Mouse (Mus musculus): Measurements from ENCODE around the gene Tgfbr1. TPM values are rescaled to one million over a fixed set of nuclear protein-coding genes. Genes with fewer than 3 reads are reported as not detected.
"Not testable (repeated sequence)": the region's sequence is repeated elsewhere in the genome, so short reads cannot be mapped to it uniquely, and the experiment has no call there.

The Tgfbr1 gene
- total RNA-seq, 2 experiments from 2014 or later = 18.0 to 19.4 TPM

DNA sequence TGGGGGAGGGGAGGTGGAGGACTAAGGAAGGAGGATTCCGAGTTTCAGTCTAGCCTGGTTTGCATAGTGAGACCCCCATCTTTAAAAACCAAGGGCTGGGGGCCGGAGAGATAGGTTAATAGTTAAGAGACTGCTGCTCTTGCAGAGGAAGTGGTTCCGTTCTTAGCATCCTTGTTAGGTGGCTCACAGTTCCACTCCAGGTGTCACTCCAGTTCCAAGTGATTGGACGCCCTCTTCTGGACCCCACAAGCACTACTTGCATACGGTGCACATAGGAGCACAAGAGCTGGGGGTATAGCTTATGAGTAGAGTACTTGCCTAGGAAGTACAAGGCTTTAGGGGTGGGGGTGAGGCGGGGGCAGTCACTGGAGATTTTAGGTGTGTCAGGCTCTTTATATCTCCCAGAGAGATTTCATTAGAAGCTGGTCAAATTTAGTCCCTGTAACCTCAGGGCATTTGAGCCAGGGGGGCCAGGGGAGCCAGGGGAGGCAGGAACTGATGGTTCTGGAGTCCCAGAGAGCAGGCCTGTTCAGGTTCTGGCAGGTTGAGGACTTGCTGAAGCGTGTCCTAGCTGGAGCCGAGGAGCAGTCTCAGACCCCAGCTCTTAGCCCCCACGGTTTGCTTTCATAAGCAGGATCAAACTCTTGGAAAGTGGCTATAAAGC lies 1.5 kb upstream of the Tgfbr1 start:
- intact Hi-C loops (cut with DNase I) = loop anchor here (1.0 to 2.0 kb wide), 2 partner anchors 100 to 691 kb away; no protein-coding TSS in a partner anchor
- H3K4me3 ChIP-seq = peak overlapping the region; percentile 73

DNA sequence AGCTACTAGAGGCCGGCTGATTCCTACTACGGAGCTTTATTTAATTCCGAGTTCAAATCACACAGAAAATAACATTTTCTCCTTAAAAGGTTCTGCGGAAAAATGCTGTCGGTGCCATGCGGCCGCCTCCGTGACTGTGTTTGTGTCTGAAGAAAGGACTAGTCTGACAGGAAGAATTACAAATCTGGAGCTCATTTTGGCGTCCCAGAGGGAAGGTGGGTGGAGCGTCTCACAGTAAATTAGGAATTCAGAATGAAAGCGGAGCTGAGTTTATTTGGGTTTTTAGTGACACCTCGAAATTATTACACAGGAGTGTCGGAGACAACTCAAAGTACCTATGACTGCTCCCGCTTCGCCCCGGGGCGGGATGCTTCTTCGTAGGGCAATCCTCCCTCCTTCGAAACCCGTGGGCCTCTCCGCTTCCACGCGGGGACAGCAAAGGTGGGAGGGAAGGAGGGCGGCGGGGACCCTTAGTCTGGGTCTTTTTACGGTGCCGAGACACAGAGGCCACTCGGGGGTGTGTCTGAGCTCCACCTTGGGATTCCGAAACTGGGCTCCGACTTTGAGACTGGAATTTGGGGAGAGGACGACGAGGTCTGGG lies 861 bp upstream of the Tgfbr1 start:
- intact Hi-C loops (cut with DNase I) = loop anchor here (1.0 to 2.0 kb wide), 2 partner anchors 101 to 691 kb away; no protein-coding TSS in a partner anchor
- H3K4me3 ChIP-seq = peak overlapping the region; percentile 73
- TF ChIP-seq CTCF (IDR thresholded peaks at IDR 0.05) = no peak

More for the DNA sequence above, 1.5 kb upstream of the Tgfbr1 start:
- TF ChIP-seq CTCF (IDR thresholded peaks at IDR 0.05) = peak; percentile 38
- H3K27ac ChIP-seq = peak overlapping the region; percentile 48; the same call in 1 of the 2 replicates
- no peak for DNase-seq (ENCODE audit: extremely low spot score in 1 of 2, low spot score in 2 of 2)

DNA sequence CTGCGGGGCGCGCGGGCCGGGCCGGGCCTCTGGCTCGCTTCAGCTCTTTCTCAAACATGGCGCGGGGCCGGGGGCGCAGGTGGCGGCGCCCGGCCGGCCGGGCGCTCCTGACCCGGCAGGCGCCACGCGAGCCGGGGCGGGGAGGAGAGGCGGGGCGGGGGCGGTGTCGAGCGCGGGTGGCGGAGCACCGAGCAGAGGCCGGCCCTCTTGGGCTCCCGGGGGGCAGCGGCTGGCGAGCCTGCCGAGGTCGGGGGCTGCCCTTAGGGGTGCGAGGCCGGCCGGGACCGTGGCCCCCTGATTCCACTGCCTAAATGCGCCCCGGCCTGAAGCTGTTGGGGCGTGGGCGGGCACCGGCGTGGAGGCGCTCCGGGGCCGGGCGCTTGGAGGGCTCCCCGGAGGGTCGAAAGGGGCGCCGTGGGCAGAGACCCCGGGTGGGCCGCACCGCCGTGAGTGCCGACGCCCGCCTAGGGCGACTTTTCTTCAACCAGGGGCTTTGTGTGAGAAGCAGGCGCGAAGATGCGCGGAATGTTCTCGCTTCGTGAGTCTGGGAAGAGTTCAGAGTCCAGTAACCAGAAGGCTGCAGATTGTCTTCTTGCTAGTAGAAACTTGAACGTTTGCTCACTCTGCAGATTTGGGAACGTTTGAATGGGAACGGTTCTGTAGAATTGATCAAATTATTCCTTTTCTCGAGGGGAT lies 542 bp downstream of the Tgfbr1 start:
- peak overlapping the region; percentile 69 for H3K27ac ChIP-seq
- no peak for TF ChIP-seq CTCF (IDR thresholded peaks at IDR 0.05)
- DNase-seq (ENCODE audit: extremely low spot score in 1 of 2, low spot score in 2 of 2) = peak; percentile 22 to 43
- peak overlapping the region; percentile 73 for H3K4me3 ChIP-seq
- intact Hi-C loops (cut with DNase I) = loop anchor here (2.0 kb wide), 1 partner anchor 689 kb away; no protein-coding TSS in a partner anchor

More for the DNA sequence above, 861 bp upstream of the Tgfbr1 start:
- peak overlapping the region; percentile 48; the same call in 1 of the 2 replicates for H3K27ac ChIP-seq
- DNase-seq (ENCODE audit: extremely low spot score in 1 of 2, low spot score in 2 of 2) = peak; percentile 66 to 72

DNA sequence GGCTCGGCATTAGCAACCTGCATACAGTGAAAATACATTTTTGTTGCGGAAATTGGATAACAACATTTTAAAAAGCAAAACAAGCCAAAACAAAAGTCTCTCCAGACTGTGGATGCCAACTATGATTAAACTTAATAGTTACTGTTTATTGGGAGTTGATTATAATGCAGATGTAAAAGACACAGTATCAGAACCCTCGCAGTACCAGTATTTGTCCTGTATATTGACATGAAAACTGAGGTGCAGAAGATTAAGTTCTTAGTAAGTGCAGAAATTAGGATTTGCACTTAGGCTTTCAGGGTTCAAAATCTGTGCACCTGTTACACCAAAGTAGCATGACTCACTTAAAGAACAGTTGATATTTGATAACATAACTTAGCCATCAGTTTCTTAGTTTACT lies 1.3 kb downstream of the Tgfbr1 start:
- DNase-seq (ENCODE audit: extremely low spot score in 1 of 2, low spot score in 2 of 2) = no peak
- TF ChIP-seq CTCF (IDR thresholded peaks at IDR 0.05) = no peak
- Histone ChIP-seq H3K27ac (no peak overlapping the region), H3K4me3 (peak overlapping the region; percentile 73)
- intact Hi-C loops (cut with DNase I) = no loop called here

DNA sequence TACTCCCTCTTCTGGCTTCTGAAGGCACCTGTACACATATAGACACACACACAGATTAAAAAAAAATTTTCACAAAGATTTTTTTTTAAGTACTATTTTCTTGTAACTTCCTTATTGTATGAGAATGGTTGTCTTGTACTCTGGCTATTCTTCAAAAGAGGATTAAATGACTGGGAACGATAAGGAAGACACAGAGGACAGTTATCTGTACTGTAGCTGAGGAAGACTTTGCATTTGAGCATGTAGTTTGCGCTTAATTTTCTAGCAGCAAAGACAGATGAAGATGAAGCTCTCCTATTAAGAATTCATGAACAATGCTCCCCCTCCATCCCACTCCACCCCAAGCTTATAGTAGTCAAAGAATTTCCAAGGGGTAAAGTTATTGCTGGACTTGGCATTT lies 9.6 kb downstream of the Tgfbr1 start:
- DNase-seq (ENCODE audit: extremely low spot score in 1 of 2, low spot score in 2 of 2) = no peak
- intact Hi-C loops (cut with DNase I) = no loop called here
- no peak for TF ChIP-seq CTCF (IDR thresholded peaks at IDR 0.05)
- H3K4me3 ChIP-seq = no peak overlapping the region
- no peak overlapping the region for H3K27ac ChIP-seq

DNA sequence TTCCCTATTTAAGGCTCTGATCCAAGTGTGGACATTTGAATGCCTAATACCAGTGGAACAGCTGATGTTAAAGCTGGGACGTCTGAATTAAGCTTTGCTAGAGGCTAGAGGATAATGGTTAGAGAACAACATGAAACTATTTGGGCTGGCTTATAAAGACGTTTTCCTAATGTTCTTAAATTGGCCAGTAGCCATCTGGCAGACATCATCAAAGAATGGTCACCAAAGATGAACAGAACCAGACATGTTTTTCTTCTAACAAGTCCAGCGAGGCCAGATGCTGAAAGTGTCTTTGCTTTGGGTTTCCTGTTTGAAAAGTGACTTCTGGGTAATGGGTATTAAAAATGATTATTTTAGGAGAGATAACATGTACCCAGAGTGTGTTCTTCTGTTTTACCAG lies 10.1 kb downstream of the Tgfbr1 start:
- H3K4me3 ChIP-seq = no peak overlapping the region
- no peak overlapping the region for H3K27ac ChIP-seq
- no peak for TF ChIP-seq CTCF (IDR thresholded peaks at IDR 0.05)
- DNase-seq (ENCODE audit: extremely low spot score in 1 of 2, low spot score in 2 of 2) = no peak
- intact Hi-C loops (cut with DNase I) = no loop called here

DNA sequence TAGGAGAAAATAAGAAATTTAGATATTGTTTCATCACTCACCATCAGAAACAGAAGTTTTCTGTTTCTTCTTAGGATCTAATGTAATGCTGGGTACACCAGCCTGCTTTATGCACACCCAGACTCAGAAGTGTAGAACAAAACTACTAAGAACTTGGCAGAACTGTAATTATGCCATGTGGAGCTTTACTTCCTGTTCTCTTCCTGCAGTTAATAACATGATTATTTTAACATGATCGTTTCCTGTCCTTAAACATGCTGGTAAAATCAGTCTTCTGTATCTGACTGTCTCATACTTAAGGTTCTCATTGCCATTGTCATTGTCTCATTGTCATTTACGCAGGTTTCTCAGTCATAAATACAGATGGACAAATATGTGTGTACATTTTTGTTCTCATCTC lies 15.7 kb downstream of the Tgfbr1 start:
- Histone ChIP-seq H3K4me3 (no peak overlapping the region), H3K27ac (no peak overlapping the region)
- intact Hi-C loops (cut with DNase I) = no loop called here
- TF ChIP-seq CTCF (IDR thresholded peaks at IDR 0.05) = no peak
- DNase-seq (ENCODE audit: extremely low spot score in 1 of 2, low spot score in 2 of 2) = no peak

DNA sequence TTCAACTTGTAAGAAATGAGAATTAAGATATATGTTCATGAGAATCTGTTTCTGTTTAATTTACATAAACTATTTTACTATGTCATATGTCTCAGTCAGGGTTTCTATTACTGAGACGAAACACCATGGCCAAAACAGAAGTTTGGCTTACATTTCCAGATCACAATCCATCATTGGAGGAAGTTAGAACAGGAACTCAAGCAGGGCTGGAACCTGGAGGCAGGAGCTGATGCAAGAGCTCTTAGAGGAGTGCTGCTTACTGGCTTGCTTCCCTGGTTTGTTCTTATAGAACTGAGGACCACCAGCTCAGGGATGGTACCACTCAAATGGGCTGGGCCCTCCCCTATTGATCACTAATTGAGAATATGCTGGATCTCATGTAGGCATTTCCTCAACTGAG lies 25.7 kb downstream of the Tgfbr1 start:
- no peak for DNase-seq (ENCODE audit: extremely low spot score in 1 of 2, low spot score in 2 of 2)
- TF ChIP-seq CTCF (IDR thresholded peaks at IDR 0.05) = no peak
- intact Hi-C loops (cut with DNase I) = no loop called here
- Histone ChIP-seq H3K27ac (no peak overlapping the region), H3K4me3 (no peak overlapping the region)

DNA sequence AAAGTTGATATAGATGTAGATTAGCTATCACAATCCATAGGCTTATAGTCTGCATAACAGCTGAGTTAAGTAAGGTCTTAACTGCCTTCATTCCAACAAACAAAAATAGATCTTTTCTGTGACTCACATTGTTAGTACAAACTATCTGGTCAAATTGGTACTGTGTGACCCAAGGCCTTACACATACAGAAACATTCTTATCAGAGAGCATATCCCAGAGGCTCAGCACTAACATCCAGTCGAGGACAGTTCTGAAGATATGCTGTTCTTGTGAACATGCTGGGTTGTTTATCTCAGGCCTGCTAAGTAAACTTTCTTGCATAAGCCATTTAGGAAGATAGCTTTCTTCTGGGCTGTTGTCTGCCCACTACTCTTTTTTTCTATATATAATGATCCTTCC lies 29.4 kb downstream of the Tgfbr1 start:
- TF ChIP-seq CTCF (IDR thresholded peaks at IDR 0.05) = no peak
- Histone ChIP-seq H3K27ac (no peak overlapping the region), H3K4me3 (no peak overlapping the region)
- DNase-seq (ENCODE audit: extremely low spot score in 1 of 2, low spot score in 2 of 2) = no peak
- intact Hi-C loops (cut with DNase I) = no loop called here

DNA sequence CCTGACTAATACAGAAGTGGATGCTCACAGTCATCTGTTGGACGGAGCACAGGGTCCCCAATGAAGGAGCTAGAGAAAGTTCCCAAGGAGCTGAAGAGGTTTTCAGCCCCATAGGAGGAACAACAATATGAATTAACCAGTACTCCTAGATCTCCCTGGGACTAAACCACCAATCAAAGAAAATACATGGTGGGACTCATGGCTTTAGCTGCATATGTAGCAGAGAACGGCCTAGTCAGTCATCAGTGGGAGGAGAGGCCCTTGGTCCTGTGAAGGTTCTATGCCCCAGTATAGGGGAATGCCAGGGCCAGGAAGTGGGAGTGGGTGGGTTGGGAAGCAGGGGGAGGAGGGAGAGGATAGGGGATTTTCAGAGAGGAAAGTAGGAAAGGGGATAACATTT lies 38.9 kb downstream of the Tgfbr1 start:
- DNase-seq (ENCODE audit: extremely low spot score in 1 of 2, low spot score in 2 of 2); H3K4me3 ChIP-seq; intact Hi-C loops (cut with DNase I); H3K27ac ChIP-seq: not testable (repeated sequence)

DNA sequence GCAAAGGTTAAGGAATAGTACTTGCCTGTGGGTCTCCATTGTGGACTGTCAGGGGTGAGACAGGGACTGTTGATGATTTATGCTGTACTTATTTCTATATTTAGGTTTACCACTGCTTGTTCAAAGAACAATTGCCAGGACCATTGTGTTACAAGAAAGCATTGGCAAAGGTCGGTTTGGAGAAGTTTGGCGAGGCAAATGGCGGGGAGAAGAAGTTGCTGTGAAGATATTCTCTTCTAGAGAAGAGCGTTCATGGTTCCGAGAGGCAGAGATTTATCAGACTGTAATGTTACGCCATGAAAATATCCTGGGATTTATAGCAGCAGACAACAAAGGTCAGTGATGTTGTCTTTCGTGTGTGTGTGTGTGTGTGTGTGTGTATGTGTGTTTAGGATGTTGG lies 43.2 kb downstream of the Tgfbr1 start:
- intact Hi-C loops (cut with DNase I) = no loop called here
- TF ChIP-seq CTCF (IDR thresholded peaks at IDR 0.05) = no peak
- H3K4me3 ChIP-seq = no peak overlapping the region
- no peak for DNase-seq (ENCODE audit: extremely low spot score in 1 of 2, low spot score in 2 of 2)
- no peak overlapping the region for H3K27ac ChIP-seq

DNA sequence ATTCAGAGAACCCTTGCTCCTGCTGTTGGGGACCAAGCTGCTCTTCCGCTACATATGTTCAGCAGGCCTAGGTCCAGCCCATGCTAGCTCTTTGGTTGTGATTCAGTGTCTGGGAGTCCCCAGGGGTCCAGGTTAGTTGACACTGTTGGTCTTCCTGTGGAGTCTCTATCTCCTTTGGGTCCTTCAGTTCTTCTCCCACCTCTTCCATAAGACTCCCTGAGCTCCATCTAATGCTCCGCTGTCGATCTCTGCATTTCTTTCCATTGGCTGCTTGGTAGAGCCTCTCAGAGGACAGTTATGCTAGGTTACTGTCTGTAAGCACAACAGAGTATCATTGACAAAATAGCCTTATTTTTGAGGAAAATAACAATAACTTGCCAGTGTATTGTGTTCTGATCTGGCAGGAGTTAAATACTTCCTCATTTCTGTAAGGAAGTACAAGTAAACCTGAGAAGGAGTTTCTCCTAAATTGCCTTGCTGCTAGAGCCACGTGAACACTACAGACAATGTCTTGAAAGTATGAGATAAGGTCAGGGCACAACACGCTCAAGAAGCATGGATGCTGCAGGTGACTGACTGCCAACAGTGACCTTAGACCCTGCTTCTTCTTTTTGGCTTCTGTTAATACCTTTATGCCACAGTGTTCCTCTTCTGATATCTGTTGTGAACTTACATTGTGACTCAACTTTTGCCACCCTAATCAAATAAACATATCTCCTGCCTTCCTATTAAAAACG lies 45.1 kb downstream of the Tgfbr1 start:
- intact Hi-C loops (cut with DNase I) = no loop called here
- DNase-seq (ENCODE audit: extremely low spot score in 1 of 2, low spot score in 2 of 2) = no peak
- TF ChIP-seq CTCF (IDR thresholded peaks at IDR 0.05) = no peak
- Histone ChIP-seq H3K4me3 (no peak overlapping the region), H3K27ac (no peak overlapping the region)

All from left cerebral cortex, adult 2 months (tissue).